Mouse (Mus musculus): ENCODE results near the gene Tmc3.

The Tmc3 gene

GRCm38 (mm10) chr7:83639084-83639483 lies 54.4 kb downstream of the Tmc3 start:
- no peak for DNase-seq

GRCm38 (mm10) chr7:83640581-83640980 lies 55.9 kb downstream of the Tmc3 start:
- peak; percentile 80 for DNase-seq

- peak; percentile 63 for DNase-seq
These were observed 56.4 kb downstream of the Tmc3 start for GRCm38 (mm10) chr7:83641163-83641562.

- no peak for DNase-seq
These were observed 58.9 kb downstream of the Tmc3 start for GRCm38 (mm10) chr7:83643581-83643980.

GRCm38 (mm10) chr7:83644761-83645160 lies 60.0 kb downstream of the Tmc3 start:
- DNase-seq: no peak

GRCm38 (mm10) chr7:83645476-83645875 lies 60.7 kb downstream of the Tmc3 start:
- peak; percentile 94 for DNase-seq

GRCm38 (mm10) chr7:83648807-83649206 lies 64.1 kb downstream of the Tmc3 start:
- DNase-seq: peak; percentile 93

GRCm38 (mm10) chr7:83650638-83651037 lies 65.9 kb downstream of the Tmc3 start:
- DNase-seq: no peak

- no peak for DNase-seq
These were observed 67.8 kb downstream of the Tmc3 start for GRCm38 (mm10) chr7:83652498-83652897.

- no peak for DNase-seq
These were observed 68.9 kb downstream of the Tmc3 start for GRCm38 (mm10) chr7:83653605-83654051.

GRCm38 (mm10) chr7:83654196-83654595 lies 69.5 kb downstream of the Tmc3 start:
- DNase-seq: no peak

GRCm38 (mm10) chr7:83654938-83655630 lies 70.4 kb downstream of the Tmc3 start:
- DNase-seq: peak; percentile 98

- no peak for DNase-seq
These were observed 74.0 kb downstream of the Tmc3 start for GRCm38 (mm10) chr7:83658716-83659115.

- peak; percentile 98 for DNase-seq
These were observed 74.7 kb downstream of the Tmc3 start for GRCm38 (mm10) chr7:83659159-83660065.

- DNase-seq: no peak
These were observed 75.6 kb downstream of the Tmc3 start for GRCm38 (mm10) chr7:83660273-83660691.

- no peak for DNase-seq
These were observed 76.3 kb downstream of the Tmc3 start for GRCm38 (mm10) chr7:83661031-83661430.

- DNase-seq: no peak
These were observed 77.0 kb downstream of the Tmc3 start for GRCm38 (mm10) chr7:83661763-83662162.

- no peak for DNase-seq
These were observed 78.1 kb downstream of the Tmc3 start for GRCm38 (mm10) chr7:83662711-83663375.

- peak; percentile 37 for DNase-seq
These were observed 81.4 kb downstream of the Tmc3 start for GRCm38 (mm10) chr7:83666087-83666595.

- peak; percentile 60 for DNase-seq
These were observed 83.4 kb downstream of the Tmc3 start for GRCm38 (mm10) chr7:83667936-83668645.

- peak; percentile 92 for DNase-seq
These were observed 84.0 kb downstream of the Tmc3 start for GRCm38 (mm10) chr7:83668724-83669123.

GRCm38 (mm10) chr7:83671573-83671972 lies 86.8 kb downstream of the Tmc3 start:
- peak; percentile 13 for DNase-seq

Data from heart, adult 11 months (tissue).